Comparison of ENCODE assay signal across 11 mouse cellular contexts in the genomic region with DNA sequence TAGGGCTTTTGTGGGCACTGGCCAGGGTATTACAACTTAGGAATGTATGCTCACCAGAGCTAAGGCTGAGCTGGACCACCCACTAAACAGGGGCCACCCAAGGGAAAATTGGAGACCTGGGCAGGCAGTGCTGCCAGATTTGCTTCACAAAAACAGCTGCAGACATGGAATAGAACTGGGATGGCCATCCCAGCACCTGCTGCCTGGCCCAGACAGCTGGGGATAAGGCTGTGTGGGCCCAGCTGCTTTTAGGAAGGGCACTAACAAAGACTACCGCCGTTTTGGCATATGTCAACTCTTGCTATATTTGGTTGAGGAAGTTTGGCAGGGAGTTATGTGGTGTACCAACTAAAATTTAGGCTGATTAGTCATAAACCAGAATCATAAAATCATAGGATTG.
DNase-seq lines count a peak whose midpoint lies in the region; ATAC-seq and TF ChIP-seq lines count a peak whose summit lies in the region.
"Had no signal": no experiment of that assay in that cellular context is flagged by ENCODE, and none has a peak within 500 bp of the region (broad histone marks: within the 10 kb centered on the region; RNA-seq: fewer than 3 reads in every experiment).

No protein-coding gene starts in this region.

- ATAC-seq in hindbrain, embryonic 11.5 days (ENCODE audit: low FRiP score): no peak
- no peak for ATAC-seq in hindbrain, embryonic 16.5 days
- peak; percentile 58; the same call in 1 of the 2 replicates for ATAC-seq in midbrain, embryonic 13.5 days
- ATAC-seq in megakaryocyte-erythroid progenitor cell, adult 5-6 weeks (replicated peaks; ENCODE audit: low FRiP score, low TSS enrichment, poor library complexity, severe bottlenecking): no peak
- no peak for ATAC-seq in CD4-positive, CD25-positive, alpha-beta regulatory T cell, adult 4 months

- no peaks in the 10 kb centered on the region for H3K27me3 ChIP-seq in hindbrain, embryonic 11.5 days (ENCODE audit: control insufficient read depth, insufficient read depth, low read length)
- H3K27me3 ChIP-seq in hindbrain, embryonic 16.5 days (replicated peaks; ENCODE audit: control insufficient read depth, insufficient read depth, low read length): no peaks in the 10 kb centered on the region
- H3K27me3 ChIP-seq in midbrain, embryonic 13.5 days: no peaks in the 10 kb centered on the region
- H3K27me3 ChIP-seq: heart, embryonic 13.5 days had no signal

- 66% methylated on average over 2 of the region's 2 CpGs for WGBS in hindbrain, embryonic 11.5 days
- 39% methylated on average over 2 of the region's 2 CpGs for WGBS in hindbrain, embryonic 16.5 days
- 49% methylated on average over 2 of the region's 2 CpGs for WGBS in midbrain, embryonic 13.5 days

- no peaks in the 10 kb centered on the region for H3K4me1 ChIP-seq in hindbrain, embryonic 11.5 days (replicated peaks; ENCODE audit: control insufficient read depth, insufficient read depth, low read length)
- H3K4me1 ChIP-seq in hindbrain, embryonic 16.5 days (ENCODE audit: control insufficient read depth, insufficient read depth, low read depth, low read length): no peaks in the 10 kb centered on the region
- H3K4me1 ChIP-seq in midbrain, embryonic 13.5 days (replicated peaks): no peaks in the 10 kb centered on the region
- H3K4me1 ChIP-seq: heart, embryonic 13.5 days had no signal

- H3K4me3 ChIP-seq in hindbrain, embryonic 11.5 days (ENCODE audit: low read depth, low read length): no peak overlapping the region
- no peak overlapping the region for H3K4me3 ChIP-seq in hindbrain, embryonic 16.5 days (ENCODE audit: low read length)
- no peak overlapping the region for H3K4me3 ChIP-seq in midbrain, embryonic 13.5 days (replicated peaks)
- H3K4me3 ChIP-seq: heart, embryonic 13.5 days had no signal

- DNase-seq in hindbrain, embryonic 11.5 days (ENCODE audit: low spot score): peak; percentile 27
- peak; percentile 29 for DNase-seq in brain, embryonic 14.5 days (ENCODE audit: low read depth)
- peak; percentile 2 to 25 for DNase-seq in gastrocnemius, adult 8-10 months (ENCODE audit: low spot score in 2 of 2)
- DNase-seq in B cell, adult 2 months: no peak
- DNase-seq: lung, postnatal 36 days had no signal

- H3K9me3 ChIP-seq in hindbrain, embryonic 11.5 days (ENCODE audit: control insufficient read depth, low read length): no peaks in the 10 kb centered on the region
- H3K9me3 ChIP-seq in hindbrain, embryonic 16.5 days (ENCODE audit: control insufficient read depth, low read length): no peaks in the 10 kb centered on the region
- H3K9me3 ChIP-seq in midbrain, embryonic 13.5 days: no peaks in the 10 kb centered on the region
- H3K9me3 ChIP-seq: heart, embryonic 13.5 days had no signal

- no peak for TF ChIP-seq POLR2A in brain, embryonic 14.5 days (IDR thresholded peaks at IDR 0.05; ENCODE audit: borderline replicate concordance, extremely low read depth, insufficient read depth, insufficient read length, poor library complexity, severe bottlenecking)

- no peak for TF ChIP-seq CTCF in brain, embryonic 14.5 days (IDR thresholded peaks at IDR 0.05; ENCODE audit: borderline replicate concordance, extremely low read depth, insufficient read depth, insufficient read length)

- H3K36me3 ChIP-seq in hindbrain, embryonic 11.5 days (ENCODE audit: control insufficient read depth, insufficient read depth, low read length): no peaks in the 10 kb centered on the region
- no peaks in the 10 kb centered on the region for H3K36me3 ChIP-seq in hindbrain, embryonic 16.5 days (ENCODE audit: control insufficient read depth, insufficient read depth, low read length)
- H3K36me3 ChIP-seq in midbrain, embryonic 13.5 days: no peaks in the 10 kb centered on the region
- H3K36me3 ChIP-seq: heart, embryonic 13.5 days had no signal

- no peak overlapping the region for H3K4me2 ChIP-seq in hindbrain, embryonic 11.5 days (replicated peaks; ENCODE audit: low read depth, low read length)
- H3K4me2 ChIP-seq in hindbrain, embryonic 16.5 days (ENCODE audit: low read length): no peak overlapping the region
- H3K4me2 ChIP-seq in midbrain, embryonic 13.5 days (replicated peaks): no peak overlapping the region
- H3K4me2 ChIP-seq: heart, embryonic 13.5 days had no signal

- H3K27ac ChIP-seq in hindbrain, embryonic 11.5 days (ENCODE audit: low read depth, low read length): no peak overlapping the region
- no peak overlapping the region for H3K27ac ChIP-seq in hindbrain, embryonic 16.5 days (ENCODE audit: low read depth, low read length)
- H3K27ac ChIP-seq in midbrain, embryonic 13.5 days: no peak overlapping the region
- H3K27ac ChIP-seq: heart, embryonic 13.5 days; kidney, postnatal 0 days had no signal

- H3K9ac ChIP-seq in hindbrain, embryonic 11.5 days (ENCODE audit: low read depth, low read length): no peak overlapping the region
- H3K9ac ChIP-seq in hindbrain, embryonic 16.5 days (ENCODE audit: low read depth, low read length): no peak overlapping the region
- H3K9ac ChIP-seq in midbrain, embryonic 13.5 days (replicated peaks): no peak overlapping the region
- H3K9ac ChIP-seq: heart, embryonic 13.5 days had no signal

Comparison
In these comparisons a context has a peak if more than half of its experiments do, and no peak if none do; other contexts are left out.
1. DNase-seq: peak in hindbrain, embryonic 11.5 days (single experiment), brain, embryonic 14.5 days (single experiment) and gastrocnemius, adult 8-10 months (2 of 2); none in B cell, adult 2 months (0 of 2).